Mouse (Mus musculus) adrenal gland, adult 8-10 months (tissue): ENCODE measurements at regions not wholly inside any gene's neighbourhood (a gene's known extent, or its start where the extent isn't known, plus 50 kb on each side); places are given as distances from the start of the nearest gene placed in this dataset.

Experiments used
- DNase-seq: peaks from one replicate; pipeline ENCODE4 v3.0.0; 2022

DNA sequence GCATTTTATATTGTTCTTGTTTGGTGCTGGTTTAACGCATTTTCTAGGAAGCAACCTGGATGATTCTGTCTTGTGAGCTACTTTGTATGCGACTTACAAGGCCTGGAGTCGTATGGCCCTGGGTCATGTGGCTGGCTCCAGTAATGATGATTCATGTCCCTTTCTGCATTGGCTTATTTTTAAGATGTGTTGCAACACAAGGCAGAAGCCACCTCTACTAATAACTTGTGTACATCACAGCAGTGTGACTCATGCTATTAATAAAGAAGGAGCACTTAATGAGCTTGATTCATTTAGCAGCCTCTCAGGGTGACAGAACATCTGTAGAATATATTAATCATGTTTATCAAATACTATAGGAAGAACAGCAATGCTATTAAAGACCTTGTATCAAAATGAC is 84.0 kb downstream of the Slc5a7 start:
- DNase-seq: no peak

DNA sequence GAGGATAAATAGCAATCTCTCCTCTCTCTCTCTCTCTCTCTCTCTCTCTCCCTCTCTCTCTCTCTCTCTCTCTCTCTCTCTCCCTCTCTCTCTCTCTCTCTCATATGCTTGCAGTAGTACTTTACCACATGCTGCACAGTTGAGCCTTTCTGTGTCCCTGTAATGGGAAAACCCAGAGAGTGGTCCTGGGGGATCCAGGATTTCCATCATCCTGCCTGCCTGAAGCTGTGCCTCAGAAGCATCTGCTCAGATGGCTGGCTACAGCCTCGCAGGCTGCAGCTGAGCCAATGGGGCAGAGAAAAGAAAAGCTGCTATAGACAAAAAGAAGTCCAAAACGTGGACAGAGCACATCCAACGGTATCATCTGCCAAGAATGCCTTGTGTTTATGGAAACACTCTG is 97.1 kb downstream of the Slc5a7 start:
- DNase-seq: no peak

GRCm38 (mm10) chr17:54192231-54192573 is 106.6 kb downstream of the Slc5a7 start:
- no peak for DNase-seq

GRCm38 (mm10) chr17:54191526-54192230 is 107.2 kb downstream of the Slc5a7 start:
- no peak for DNase-seq

DNA sequence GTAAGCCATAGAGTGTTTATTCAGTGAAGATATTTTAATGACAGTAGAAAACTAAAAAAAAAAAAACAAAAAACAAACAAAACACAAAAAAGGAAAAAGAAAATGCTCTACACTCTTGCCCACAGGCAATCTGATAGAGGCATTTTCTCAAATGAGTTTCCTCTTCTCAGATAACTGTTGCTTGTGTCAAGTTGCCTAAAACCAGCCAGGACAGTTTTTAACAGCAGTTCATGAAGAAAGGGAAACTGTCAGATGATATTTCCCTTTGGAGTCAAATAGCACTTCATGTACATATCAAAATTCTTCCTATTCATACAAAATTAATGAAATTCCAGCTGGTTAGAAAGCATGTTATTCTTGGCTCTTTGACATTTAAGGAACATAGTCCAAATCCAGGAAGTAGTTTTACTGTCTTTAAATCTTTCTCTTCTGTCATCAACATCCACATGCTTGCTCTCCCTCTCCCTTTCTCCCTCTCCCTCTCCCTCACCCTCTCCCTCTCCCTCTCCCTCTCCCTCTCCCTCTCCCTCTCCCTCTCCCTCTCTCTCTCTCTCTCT is 109.8 kb downstream of the Slc5a7 start:
- no peak for DNase-seq

- DNase-seq: no peak
Observed at GRCm38 (mm10) chr17:54182073-54182472, 116.8 kb downstream of the Slc5a7 start.

GRCm38 (mm10) chr17:54180563-54180962 is 118.3 kb downstream of the Slc5a7 start:
- no peak for DNase-seq

DNA sequence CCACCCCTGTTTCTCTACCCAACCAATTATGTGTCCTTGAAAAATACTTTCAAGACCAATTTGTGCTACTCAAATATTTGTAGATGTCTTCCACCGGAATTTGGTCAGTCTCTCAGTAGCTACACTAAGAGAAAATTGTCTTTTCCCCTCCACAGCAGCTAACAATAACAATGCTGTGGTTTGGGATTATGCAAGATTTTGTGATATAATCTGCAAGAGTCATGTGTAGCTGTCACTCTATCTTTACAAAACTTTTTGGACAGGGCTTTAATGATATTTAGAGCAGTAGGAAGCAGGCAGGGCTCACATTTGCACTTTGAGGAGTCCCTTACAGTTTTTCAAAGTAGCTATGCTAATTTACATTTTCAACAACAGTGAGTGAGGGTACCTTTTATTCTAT is 128.1 kb downstream of the Slc5a7 start:
- no peak for DNase-seq

GRCm38 (mm10) chr17:54168039-54168438 is 130.8 kb downstream of the Slc5a7 start:
- DNase-seq: no peak

DNA sequence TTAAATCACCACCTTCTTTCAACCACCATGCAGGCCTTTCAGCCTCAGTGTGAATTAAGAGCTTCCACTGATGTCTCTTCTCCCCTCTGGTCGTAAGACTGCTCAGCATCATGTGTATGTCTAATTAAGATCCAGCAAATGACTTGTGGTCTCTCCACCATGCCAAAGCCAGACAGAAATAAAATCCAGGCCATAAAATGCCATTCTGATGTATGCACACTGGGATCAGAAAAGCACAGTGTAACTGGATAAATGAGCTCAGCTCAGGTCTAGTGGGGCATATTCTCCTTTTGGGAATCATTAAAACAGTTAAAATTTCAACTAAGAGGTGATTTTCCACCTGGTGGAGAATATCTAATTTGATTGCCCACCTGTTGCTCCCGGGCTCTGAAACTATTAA is 136.5 kb downstream of the Slc5a7 start:
- DNase-seq: no peak

DNA sequence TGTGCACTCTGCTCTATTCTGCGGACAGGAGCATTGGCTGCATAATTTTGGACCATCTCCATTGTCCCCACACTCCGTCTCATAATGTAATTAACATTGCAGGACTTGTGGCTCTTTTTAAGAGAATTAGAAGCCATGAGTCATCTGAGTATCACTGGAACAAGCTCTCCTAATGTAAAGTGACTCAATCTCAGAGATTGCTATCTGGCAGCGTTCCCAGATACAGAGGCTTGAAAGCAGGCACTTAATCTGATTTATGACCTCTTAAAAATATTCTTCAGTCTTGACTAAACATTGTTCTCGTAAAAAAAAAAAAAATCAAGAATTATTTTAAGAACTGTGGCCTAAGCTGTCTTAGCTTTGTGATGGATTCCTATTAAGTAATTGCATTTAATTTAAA is 140.1 kb downstream of the Slc5a7 start:
- DNase-seq: peak; percentile 60

GRCm38 (mm10) chr17:54158330-54158729 is 140.5 kb downstream of the Slc5a7 start:
- no peak for DNase-seq

DNA sequence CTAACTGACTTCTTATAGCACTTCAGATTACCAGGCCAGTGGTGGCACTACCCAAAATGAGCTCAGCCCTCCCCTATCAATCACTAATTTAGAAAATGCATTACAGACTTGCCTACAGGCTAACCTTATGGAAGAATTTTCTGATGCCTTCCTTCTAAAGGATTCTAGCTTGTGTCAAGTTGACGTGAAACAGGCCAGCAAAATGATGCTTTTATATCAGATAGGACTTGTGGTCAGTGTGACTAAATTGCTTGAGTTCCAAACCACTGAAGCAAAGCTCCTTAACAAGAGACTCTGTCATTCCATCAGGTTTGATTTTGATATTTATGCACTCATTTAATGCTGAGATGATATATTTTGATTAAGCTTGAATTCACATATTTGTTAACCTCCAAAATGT is 143.0 kb downstream of the Slc5a7 start:
- DNase-seq: no peak

DNA sequence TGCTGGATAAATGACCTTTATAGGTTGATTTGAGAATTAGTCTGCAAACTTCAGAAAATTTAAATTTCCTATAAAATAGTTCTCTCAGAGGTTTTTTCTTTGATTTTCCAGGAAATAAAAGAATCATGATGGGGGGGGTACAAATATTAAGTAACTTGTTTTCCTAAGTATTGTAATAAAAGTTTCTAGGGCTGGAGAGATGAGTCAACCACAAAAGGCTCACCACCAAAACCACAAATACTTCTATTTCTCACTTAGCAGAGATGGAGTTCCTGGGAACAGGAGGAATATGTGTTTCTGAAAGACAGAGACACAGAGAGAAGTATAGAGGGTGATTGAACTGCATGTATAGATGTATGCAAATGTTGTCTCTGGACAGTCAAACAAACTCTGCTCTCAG is 144.3 kb downstream of the Slc5a7 start:
- DNase-seq: no peak
